Mouse (Mus musculus) olfactory bulb, adult 2 months (tissue): ENCODE data around the gene Gal3st3.

Experiments
- CTCF ChIP-seq: fragments of 200-500 bp; IDR thresholded peaks from 2 replicates; pipeline ENCODE4 v1.5.1; 2012; ENCODE audit warnings: low read depth, mild to moderate bottlenecking, low read length, moderate library complexity; ENCODE audit not compliant: insufficient read depth
- POLR2A ChIP-seq: fragments of 200-500 bp; IDR thresholded peaks from 2 replicates; pipeline ENCODE4 v1.6.1; 2012; ENCODE audit warnings: mild to moderate bottlenecking, low read depth, low read length, moderate library complexity; ENCODE audit not compliant: insufficient read depth

DNA sequence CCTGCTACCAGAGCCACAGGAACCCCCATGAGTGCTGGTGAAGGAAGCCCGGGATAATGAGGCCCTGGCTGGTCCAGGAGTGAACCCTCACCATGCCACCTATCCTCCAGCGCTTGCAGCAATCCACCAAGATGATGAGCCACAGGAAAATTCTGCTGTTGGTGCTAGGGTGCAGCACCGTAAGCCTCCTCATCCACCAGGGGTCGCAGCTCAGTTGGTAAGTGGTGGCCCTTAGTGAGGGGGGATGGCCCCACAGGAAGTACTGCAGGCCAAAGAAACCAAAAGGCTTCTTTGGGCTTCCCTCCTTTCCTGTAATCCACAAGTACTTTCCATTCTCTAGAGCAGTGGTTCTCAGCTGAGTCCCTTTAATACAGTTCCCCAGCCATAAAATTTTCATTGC lies 4.3 kb downstream of the Gal3st3 start:
- no peak for TF ChIP-seq CTCF
- no peak for TF ChIP-seq POLR2A
